In the genomic region with DNA sequence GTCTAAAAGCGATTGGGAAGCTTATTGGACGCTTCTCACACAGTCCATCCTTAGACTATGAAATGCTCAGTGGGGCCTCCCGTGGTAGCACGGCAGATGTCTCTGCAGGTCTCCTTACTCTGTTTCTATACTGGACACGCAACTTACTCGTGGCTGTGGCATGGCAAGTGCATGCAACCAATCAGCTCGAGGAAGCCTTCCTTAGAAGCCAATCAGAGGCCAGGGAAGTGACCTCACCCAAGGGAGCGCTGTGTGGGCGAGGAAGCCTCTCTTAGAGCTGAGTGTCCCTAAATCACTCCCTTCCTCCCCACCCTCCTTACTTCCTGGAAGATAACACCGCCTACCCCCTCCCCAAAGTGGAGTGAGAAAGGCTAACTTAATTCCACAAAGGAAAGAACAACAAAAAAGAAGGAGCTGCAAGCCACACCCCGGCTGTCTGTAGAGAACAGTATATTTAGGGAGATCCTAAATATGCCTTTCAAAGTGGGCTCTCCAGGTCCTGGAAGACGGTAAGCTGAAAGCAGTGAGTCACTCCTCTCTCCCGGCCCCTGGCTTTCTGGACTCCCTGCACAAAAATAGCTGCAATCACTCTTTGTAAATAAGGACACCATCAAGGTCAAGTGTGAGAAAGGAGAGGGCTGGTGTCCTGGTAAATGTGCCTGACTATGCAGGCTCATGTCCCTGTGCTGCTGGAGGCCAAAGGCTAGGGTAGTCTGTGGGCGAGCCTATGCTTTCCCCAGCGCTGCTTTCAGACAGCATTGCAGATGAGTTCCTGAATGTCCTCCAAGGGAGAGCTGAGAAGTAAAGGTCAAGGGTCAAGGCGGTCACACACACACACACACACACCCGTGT, we compare ENCODE assay signal across 8 mouse cellular contexts. TPM values are rescaled to one million over a fixed set of nuclear protein-coding genes. Genes with fewer than 3 reads are reported as not detected.
DNase-seq lines count a peak whose midpoint lies in the region; ATAC-seq and TF ChIP-seq lines count a peak whose summit lies in the region.

A gene (plus strand): TSS at position 295 of the 852 bp plus-strand sequence.

- peak within 1 kb of the TSS; percentile 6; the same call in 1 of the 2 replicates for H3K4me3 ChIP-seq in hindbrain, embryonic 12.5 days

- peak; percentile 94 for DNase-seq in Patski (ENCODE audit: low read depth, low spot score)
- DNase-seq in cerebellum, postnatal 10 days: peak; percentile 86 to 88
- DNase-seq in frontal cortex, postnatal 10 days (ENCODE audit: low spot score in 2 of 2): peak; percentile 85 to 95
- peak; percentile 60 to 68 for DNase-seq in layer of hippocampus, postnatal 36 days
- DNase-seq in lung, postnatal 25 days (ENCODE audit: low spot score): peak; percentile 97
- peak; percentile 83 for DNase-seq in retina, embryonic 14.5 days (ENCODE audit: low spot score)
- peak; percentile 83 for DNase-seq in thymus, postnatal 4 days

- POLR2A ChIA-PET in Patski (lab: Charles Lee): interaction anchor here (0.7 to 3.5 kb wide), 10 partner anchors 12 to 86 kb away, joined by 3 to 44 read pairs (median 3); a partner anchor contains a TSS

- H3K27me3 ChIP-seq in Patski: no peaks in the 10 kb centered on the region
- H3K27me3 ChIP-seq in hindbrain, embryonic 12.5 days: 0 out of 2 replicates have a peak, but pooled peaks cover 11% of the 10 kb centered on the region

- ATAC-seq in Patski: peak; percentile 88
- peak; percentile 83 for ATAC-seq in hindbrain, embryonic 12.5 days (ENCODE audit: low FRiP score)

- no peak for TF ChIP-seq CTCF in Patski (IDR thresholded peaks at IDR 0.05)

- H3K4me2 ChIP-seq in hindbrain, embryonic 12.5 days (replicated peaks): peak within 1 kb of the TSS; percentile 42

- CTCF ChIA-PET in Patski (lab: Charles Lee): interaction anchor here (0.7 to 11.5 kb wide), 12 partner anchors 10 to 131 kb away, joined by 3 to 312 read pairs (median 6); a partner anchor contains a TSS

- in situ Hi-C loops in Patski (cut with MboI; ENCODE audit: low pct_unique_long_range_greater_than_20kb): no loop called here

- H3K4me1 ChIP-seq in hindbrain, embryonic 12.5 days: peaks cover 23% of the 10 kb centered on the region

- H3K36me3 ChIP-seq in hindbrain, embryonic 12.5 days: no peaks in the 10 kb centered on the region; the same call in 1 of the 2 replicates

- H3K27ac ChIP-seq in hindbrain, embryonic 12.5 days: peak within 1 kb of the TSS; percentile 60

- H3K9ac ChIP-seq in hindbrain, embryonic 12.5 days: no peak within 1 kb of the TSS; the same call in 1 of the 2 replicates

- H3K9me3 ChIP-seq in hindbrain, embryonic 12.5 days (replicated peaks): no peaks in the 10 kb centered on the region

- 28% methylated on average over 17 of the region's 17 CpGs for WGBS in hindbrain, embryonic 12.5 days

RNA-seq across cellular contexts. Expression of the gene that starts here (rescaled TPM):
- 1.9 TPM for polyA plus RNA-seq in Patski (2021)
- polyA plus RNA-seq in hindbrain, embryonic 12.5 days (2016; fragmentation: Nextera tagmentation; extraction: Ambion mirVana): 1.3 and 1.7 TPM in 2 replicates
- total RNA-seq in layer of hippocampus, postnatal 36 days (2021): not detected

Comparison
In these comparisons a context has a peak if more than half of its experiments do, and no peak if none do; other contexts are left out.
1. Peak in every context shown above with its lines: DNase-seq, ATAC-seq, H3K4me3 ChIP-seq and H3K27ac ChIP-seq.
2. Peak in DNase-seq in layer of hippocampus, postnatal 36 days; RNA of the gene not detected or under 1 TPM.